Mouse (Mus musculus) liver, adult 2 months (tissue): ENCODE measurements around the gene Pcgf6.

Experiments
- CTCF ChIP-seq: fragments of 200-500 bp; IDR thresholded peaks from 2 replicates; pipeline ENCODE4 v1.5.1; 2011; ENCODE audit warnings: low read depth, low read length, control low read depth
- POLR2A ChIP-seq: fragments of 200-500 bp; IDR thresholded peaks from 2 replicates; pipeline ENCODE4 v1.6.1; 2011; ENCODE audit warnings: low read length, control low read depth; ENCODE audit not compliant: insufficient read depth; ENCODE audit errors: extremely low read depth

- TF ChIP-seq POLR2A: no peak
- no peak for TF ChIP-seq CTCF
These were observed 36.6 kb downstream of the Pcgf6 start for GRCm38 (mm10) chr19:47014159-47014446.
